Mouse (Mus musculus): ENCODE results near the gene Pdcl2. TPM values are rescaled to one million over a fixed set of nuclear protein-coding genes. Genes with fewer than 3 reads are reported as not detected.

Pdcl2 gene
- polyA plus RNA-seq, 2 experiments: not detected

DNA sequence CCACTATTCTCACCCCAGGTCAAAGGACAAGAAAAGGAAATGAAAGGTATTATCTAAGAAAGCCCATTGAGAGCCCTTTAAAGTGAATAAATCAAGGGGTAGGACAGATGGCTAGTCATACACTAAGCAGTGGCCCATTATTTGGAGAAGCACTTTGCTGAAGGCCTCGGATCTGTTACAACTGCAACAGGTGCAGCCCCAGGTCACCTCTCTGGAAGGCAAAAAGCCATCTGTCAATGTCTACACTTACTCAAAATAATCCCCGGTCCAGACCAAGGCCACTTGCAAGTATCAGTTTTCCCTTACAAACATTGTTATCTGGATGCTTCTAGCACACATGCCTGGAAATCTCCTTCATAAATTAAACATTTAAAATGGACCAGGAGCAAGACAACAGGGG is 10.0 kb upstream of the Pdcl2 start:
- no peaks in the 10 kb centered on the region for H3K27me3 ChIP-seq (ENCODE audit: control insufficient read depth, insufficient read depth, low read length)
- ATAC-seq (ENCODE audit: low FRiP score, low read depth) (peak; percentile 70; the same call in 1 of the 2 replicates), DNase-seq (ENCODE audit: low spot score) (no peak)
- H3K4me3 ChIP-seq (replicated peaks; ENCODE audit: low read length): no peak overlapping the region
- H3K4me1 ChIP-seq (ENCODE audit: control insufficient read depth, insufficient read depth, low read length): no peaks in the 10 kb centered on the region
- no peaks in the 10 kb centered on the region for H3K36me3 ChIP-seq (ENCODE audit: control insufficient read depth, insufficient read depth, low read length)
- 69% methylated on average over 2 of the region's 2 CpGs for WGBS
- TF ChIP-seq POLR2A (IDR thresholded peaks at IDR 0.05; ENCODE audit: borderline replicate concordance, extremely low read depth, insufficient read depth, insufficient read length): no peak
- H3K4me2 ChIP-seq (replicated peaks; ENCODE audit: low read depth, low read length, severe bottlenecking): no peak overlapping the region
- no peak overlapping the region for H3K9ac ChIP-seq (ENCODE audit: low read depth, low read length, severe bottlenecking)
- H3K27ac ChIP-seq (replicated peaks; ENCODE audit: low read depth, low read length): no peak overlapping the region
- H3K9me3 ChIP-seq (ENCODE audit: control insufficient read depth, low read length): no peaks in the 10 kb centered on the region

DNA sequence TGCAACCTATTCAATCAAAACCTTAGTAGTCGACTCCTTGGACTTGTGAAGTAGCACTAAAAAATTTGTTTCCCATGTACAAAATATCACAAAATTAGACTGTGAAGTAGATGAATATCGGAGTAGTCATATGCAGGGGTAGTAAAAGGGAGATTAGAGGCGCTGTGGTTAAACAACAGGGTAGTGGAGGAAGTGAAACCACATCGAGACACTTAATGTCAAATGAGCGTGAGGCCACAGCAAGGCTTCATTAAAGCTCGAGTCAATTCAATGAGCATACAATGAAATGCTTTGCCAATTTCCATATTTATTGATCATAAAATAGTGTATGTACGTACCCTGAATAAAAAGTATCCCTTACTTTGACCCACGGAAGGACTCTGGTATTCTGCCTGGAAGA is 6.1 kb upstream of the Pdcl2 start:
- DNase-seq (ENCODE audit: low spot score) (no peak), ATAC-seq (ENCODE audit: low FRiP score, low read depth) (no peak)
- Histone ChIP-seq H3K4me3 (replicated peaks; ENCODE audit: low read length) (no peak overlapping the region), H3K27me3 (ENCODE audit: control insufficient read depth, insufficient read depth, low read length) (no peaks in the 10 kb centered on the region), H3K4me2 (replicated peaks; ENCODE audit: low read depth, low read length, severe bottlenecking) (no peak overlapping the region), H3K27ac (replicated peaks; ENCODE audit: low read depth, low read length) (no peak overlapping the region), H3K4me1 (ENCODE audit: control insufficient read depth, insufficient read depth, low read length) (no peaks in the 10 kb centered on the region), H3K36me3 (ENCODE audit: control insufficient read depth, insufficient read depth, low read length) (no peaks in the 10 kb centered on the region), H3K9ac (ENCODE audit: low read depth, low read length, severe bottlenecking) (no peak overlapping the region), H3K9me3 (ENCODE audit: control insufficient read depth, low read length) (no peaks in the 10 kb centered on the region)
- no peak for TF ChIP-seq POLR2A (IDR thresholded peaks at IDR 0.05; ENCODE audit: borderline replicate concordance, extremely low read depth, insufficient read depth, insufficient read length)
- 83% methylated on average over 8 of the region's 8 CpGs for WGBS

GRCm38 (mm10) chr5:76333833-76334232 is 2.9 kb upstream of the Pdcl2 start:
- no peak for DNase-seq (ENCODE audit: low spot score)
- Histone ChIP-seq H3K9me3 (ENCODE audit: control insufficient read depth, low read length) (no peaks in the 10 kb centered on the region), H3K36me3 (ENCODE audit: control insufficient read depth, insufficient read depth, low read length) (no peaks in the 10 kb centered on the region), H3K27me3 (ENCODE audit: control insufficient read depth, insufficient read depth, low read length) (no peaks in the 10 kb centered on the region), H3K4me1 (ENCODE audit: control insufficient read depth, insufficient read depth, low read length) (no peaks in the 10 kb centered on the region), H3K4me2 (replicated peaks; ENCODE audit: low read depth, low read length, severe bottlenecking) (no peak overlapping the region), H3K9ac (ENCODE audit: low read depth, low read length, severe bottlenecking) (no peak overlapping the region), H3K4me3 (replicated peaks; ENCODE audit: low read length) (no peak overlapping the region), H3K27ac (replicated peaks; ENCODE audit: low read depth, low read length) (no peak overlapping the region)
- no peak for ATAC-seq (ENCODE audit: low FRiP score, low read depth)
- TF ChIP-seq POLR2A (IDR thresholded peaks at IDR 0.05; ENCODE audit: borderline replicate concordance, extremely low read depth, insufficient read depth, insufficient read length): no peak
- 80% methylated on average over 4 of the region's 4 CpGs for WGBS

DNA sequence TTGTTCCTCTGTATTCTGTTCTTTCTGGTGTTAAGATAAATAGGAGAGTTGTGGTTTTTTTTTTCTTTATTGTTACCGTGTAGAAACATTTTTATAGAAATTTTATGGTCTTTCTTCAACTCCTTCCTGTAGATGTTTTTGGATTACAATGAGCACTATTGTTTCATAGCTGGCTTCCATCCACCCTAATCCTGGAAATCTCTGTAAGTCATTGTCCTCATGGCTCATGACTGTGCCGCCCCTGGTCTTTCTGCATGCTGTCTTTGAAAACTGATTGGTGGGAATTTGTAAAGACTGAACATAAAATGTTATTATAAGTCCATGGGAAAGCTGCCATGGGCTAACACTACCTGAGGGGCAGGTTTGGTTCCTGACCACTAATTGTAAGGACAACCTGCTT is 3.7 kb downstream of the Pdcl2 start:
- Histone ChIP-seq H3K27me3 (ENCODE audit: control insufficient read depth, insufficient read depth, low read length) (no peaks in the 10 kb centered on the region), H3K9me3 (ENCODE audit: control insufficient read depth, low read length) (no peaks in the 10 kb centered on the region), H3K36me3 (ENCODE audit: control insufficient read depth, insufficient read depth, low read length) (no peaks in the 10 kb centered on the region), H3K9ac (ENCODE audit: low read depth, low read length, severe bottlenecking) (no peak overlapping the region), H3K4me1 (ENCODE audit: control insufficient read depth, insufficient read depth, low read length) (no peaks in the 10 kb centered on the region; the same call in 1 of the 2 replicates), H3K4me3 (replicated peaks; ENCODE audit: low read length) (no peak overlapping the region), H3K4me2 (replicated peaks; ENCODE audit: low read depth, low read length, severe bottlenecking) (no peak overlapping the region), H3K27ac (replicated peaks; ENCODE audit: low read depth, low read length) (no peak overlapping the region)
- 33% methylated on average over 2 of the region's 2 CpGs for WGBS
- DNase-seq (ENCODE audit: low spot score): peak; percentile 49
- no peak for TF ChIP-seq POLR2A (IDR thresholded peaks at IDR 0.05; ENCODE audit: borderline replicate concordance, extremely low read depth, insufficient read depth, insufficient read length)
- no peak for ATAC-seq (ENCODE audit: low FRiP score, low read depth)

GRCm38 (mm10) chr5:76325113-76325512 is 5.8 kb downstream of the Pdcl2 start:
- H3K9me3 ChIP-seq (ENCODE audit: control insufficient read depth, low read length): no peaks in the 10 kb centered on the region
- H3K27me3 ChIP-seq (ENCODE audit: control insufficient read depth, insufficient read depth, low read length): no peaks in the 10 kb centered on the region
- H3K27ac ChIP-seq (replicated peaks; ENCODE audit: low read depth, low read length): no peak overlapping the region
- no peaks in the 10 kb centered on the region; the same call in 1 of the 2 replicates for H3K4me1 ChIP-seq (ENCODE audit: control insufficient read depth, insufficient read depth, low read length)
- no peak for TF ChIP-seq POLR2A (IDR thresholded peaks at IDR 0.05; ENCODE audit: borderline replicate concordance, extremely low read depth, insufficient read depth, insufficient read length)
- no peak overlapping the region for H3K9ac ChIP-seq (ENCODE audit: low read depth, low read length, severe bottlenecking)
- WGBS: 90% methylated on average over 4 of the region's 4 CpGs
- no peak for ATAC-seq (ENCODE audit: low FRiP score, low read depth)
- H3K4me3 ChIP-seq (replicated peaks; ENCODE audit: low read length): no peak overlapping the region
- DNase-seq (ENCODE audit: low spot score): no peak
- no peaks in the 10 kb centered on the region for H3K36me3 ChIP-seq (ENCODE audit: control insufficient read depth, insufficient read depth, low read length)
- no peak overlapping the region for H3K4me2 ChIP-seq (replicated peaks; ENCODE audit: low read depth, low read length, severe bottlenecking)

Data from limb, embryonic 14.5 days (tissue).